Mouse (Mus musculus) embryonic fibroblast, embryonic 13.5 days (primary cell): ENCODE measurements around the gene Nlrp1b. TPM values are rescaled to one million over a fixed set of nuclear protein-coding genes. Genes with fewer than 3 reads are reported as not detected.

Experiments
- H3K27ac ChIP-seq: 2 replicates; pipeline ENCODE4 v1.5.1; 2012; ENCODE audit warnings: low read length, control low read depth, inconsistent platforms; ENCODE audit not compliant: insufficient read depth
- H3K4me1 ChIP-seq: 2 replicates; pipeline ENCODE4 v1.6.1; 2011; ENCODE audit warnings: low read length; ENCODE audit not compliant: control insufficient read depth, insufficient read depth
- H3K4me3 ChIP-seq: 2 replicates; pipeline ENCODE4 v1.5.1; 2011; ENCODE audit warnings: mild to moderate bottlenecking, control low read depth, low read length; ENCODE audit not compliant: insufficient read depth
- CTCF ChIP-seq: IDR thresholded peaks from 2 replicates; pipeline ENCODE4 v1.5.1; 2011; ENCODE audit warnings: mild to moderate bottlenecking, control low read depth, low read length, moderate library complexity, borderline replicate concordance; ENCODE audit not compliant: insufficient read depth
- POLR2A ChIP-seq: IDR thresholded peaks from 2 replicates; pipeline ENCODE4 v1.6.1; 2011; ENCODE audit warnings: low read depth, mild to moderate bottlenecking, control low read depth, low read length, moderate library complexity
- polyA plus RNA-seq: library from polyadenylated mRNA; stranded (reverse); fragments of >200 nt; gene quantifications from 2 replicates; pipeline ENCODE4 v1.2.4, GENCODE M21; 2011; ENCODE audit warnings: low read depth; ENCODE audit not compliant: missing spikeins, insufficient read length

Nlrp1b gene
- polyA plus RNA-seq, result not detected in 2 replicates

- H3K4me3 ChIP-seq, result no peak within 1 kb of the TSS
- H3K27ac ChIP-seq, result no peak within 1 kb of the TSS
- TF ChIP-seq CTCF (no peak), POLR2A (no peak)
- H3K4me1 ChIP-seq, result no peaks in the 10 kb centered on the region
Observed at GRCm38 (mm10) chr11:71230684-71231480, at the start of gene Nlrp1b. TSS of gene Nlrp1b (minus strand) at chr11:71230733.

GRCm38 (mm10) chr11:71261036-71261435, 30.5 kb upstream of the Nlrp1b start:
- no peak overlapping the region for H3K27ac ChIP-seq
- H3K4me3 ChIP-seq, result no peak overlapping the region
- no peaks in the 10 kb centered on the region for H3K4me1 ChIP-seq
- TF ChIP-seq CTCF, result no peak
- TF ChIP-seq POLR2A, result no peak

- H3K27ac ChIP-seq, result no peak overlapping the region
- no peaks in the 10 kb centered on the region for H3K4me1 ChIP-seq
- no peak for TF ChIP-seq POLR2A
- TF ChIP-seq CTCF, result no peak
- H3K4me3 ChIP-seq, result no peak overlapping the region
Observed at GRCm38 (mm10) chr11:71251333-71251732, 20.8 kb upstream of the Nlrp1b start.

GRCm38 (mm10) chr11:71224614-71225013, 5.9 kb downstream of the Nlrp1b start:
- TF ChIP-seq POLR2A (no peak), CTCF (no peak)
- Histone ChIP-seq H3K4me3 (no peak overlapping the region), H3K27ac (no peak overlapping the region), H3K4me1 (no peaks in the 10 kb centered on the region)

GRCm38 (mm10) chr11:71202703-71203102, 27.8 kb downstream of the Nlrp1b start:
- Histone ChIP-seq H3K4me3 (no peak overlapping the region), H3K4me1 (no peaks in the 10 kb centered on the region), H3K27ac (no peak overlapping the region)
- TF ChIP-seq CTCF (no peak), POLR2A (no peak)

- Histone ChIP-seq H3K4me3 (no peak overlapping the region), H3K4me1 (no peaks in the 10 kb centered on the region), H3K27ac (no peak overlapping the region)
- TF ChIP-seq POLR2A, result no peak
- no peak for TF ChIP-seq CTCF
Observed at GRCm38 (mm10) chr11:71199349-71199748, 31.2 kb downstream of the Nlrp1b start.

- TF ChIP-seq CTCF (no peak), POLR2A (no peak)
- H3K27ac ChIP-seq, result no peak overlapping the region
- no peak overlapping the region for H3K4me3 ChIP-seq
- no peaks in the 10 kb centered on the region for H3K4me1 ChIP-seq
Observed at GRCm38 (mm10) chr11:71169633-71170032, 60.9 kb downstream of the Nlrp1b start.

- TF ChIP-seq POLR2A, result no peak
- no peak for TF ChIP-seq CTCF
- no peak overlapping the region for H3K27ac ChIP-seq
- H3K4me3 ChIP-seq, result no peak overlapping the region
- no peaks in the 10 kb centered on the region for H3K4me1 ChIP-seq
Observed at GRCm38 (mm10) chr11:71164139-71164538, 66.4 kb downstream of the Nlrp1b start.

GRCm38 (mm10) chr11:71159439-71160136, 70.9 kb downstream of the Nlrp1b start:
- no peak overlapping the region for H3K4me3 ChIP-seq
- H3K4me1 ChIP-seq, result no peaks in the 10 kb centered on the region
- no peak overlapping the region for H3K27ac ChIP-seq
- no peak for TF ChIP-seq POLR2A
- no peak for TF ChIP-seq CTCF

GRCm38 (mm10) chr11:71155272-71155671, 75.3 kb downstream of the Nlrp1b start:
- H3K4me3 ChIP-seq, result no peak overlapping the region
- no peak overlapping the region for H3K27ac ChIP-seq
- no peaks in the 10 kb centered on the region for H3K4me1 ChIP-seq
- no peak for TF ChIP-seq POLR2A
- no peak for TF ChIP-seq CTCF
